Mouse (Mus musculus): ENCODE measurements around the gene Gna15.

Gene Gna15

DNA sequence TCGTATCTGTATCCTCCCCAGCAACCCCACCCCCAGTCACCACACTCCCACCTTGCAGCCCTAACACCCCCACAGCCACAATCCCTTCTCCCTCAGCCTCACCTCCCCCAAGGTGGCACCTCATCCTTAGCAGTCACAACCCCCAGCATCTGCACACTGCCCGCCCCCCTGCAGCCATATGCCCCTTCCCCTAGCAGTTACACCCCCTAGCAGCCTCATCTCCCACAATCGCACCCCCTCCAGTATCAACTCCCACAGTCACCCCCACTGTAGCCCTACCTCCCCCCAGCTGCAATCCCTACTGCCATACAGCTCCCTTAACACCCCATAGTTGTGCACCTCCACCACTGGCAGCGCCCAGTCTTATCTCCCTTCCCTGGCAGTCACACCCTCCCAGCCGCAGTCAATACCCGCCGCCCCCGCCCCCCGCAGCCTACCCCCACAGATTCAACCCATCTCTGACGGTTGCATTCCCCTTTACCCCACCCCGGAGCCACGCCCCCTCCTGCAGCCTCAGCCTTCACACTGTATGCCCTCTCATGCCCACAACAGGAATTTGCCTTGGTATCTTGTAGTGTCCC is 67.0 kb downstream of the Gna15 start:
- no peak for ATAC-seq (ENCODE audit: insufficient number of reproducible peaks, low FRiP score, low TSS enrichment)

DNA sequence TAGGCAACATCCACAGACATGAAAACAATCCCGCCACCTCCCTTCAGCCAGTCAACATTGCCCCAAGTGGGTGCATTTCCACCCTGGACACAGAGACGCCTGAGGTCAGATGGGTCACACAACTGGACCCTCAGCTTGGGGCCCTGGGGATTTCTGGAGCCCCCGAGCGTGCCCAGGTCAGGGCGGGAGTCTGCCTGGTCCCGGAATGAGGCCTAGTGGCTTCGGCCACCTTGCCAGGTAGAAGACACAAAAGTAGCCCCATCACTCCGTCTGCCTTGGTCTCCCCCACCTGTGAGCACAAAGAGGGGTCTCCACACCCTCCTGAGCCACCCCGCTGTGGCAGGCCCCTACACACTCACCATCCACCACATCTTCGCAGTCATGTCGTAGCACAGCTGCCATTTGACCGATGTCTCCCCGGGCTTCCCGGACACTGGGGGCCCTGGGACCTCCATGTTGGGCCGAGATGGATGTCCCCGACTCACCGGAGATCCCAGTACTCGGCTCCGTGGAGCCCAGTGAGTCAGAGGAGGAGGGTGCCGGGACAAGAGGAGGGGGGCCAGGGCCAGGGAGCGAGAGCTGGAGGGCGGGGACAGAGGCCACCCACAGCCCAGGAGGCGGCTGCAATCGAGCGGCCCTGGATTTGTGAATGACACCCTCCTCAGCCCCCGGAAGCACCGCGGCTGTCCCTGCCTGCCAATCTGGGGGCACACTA is 68.7 kb downstream of the Gna15 start, which contains the start of gene Nfic:
TSS of gene Nfic (minus strand) at position 455 of the 715 bp plus-strand sequence.
- ATAC-seq (ENCODE audit: insufficient number of reproducible peaks, low FRiP score, low TSS enrichment) = no peak

DNA sequence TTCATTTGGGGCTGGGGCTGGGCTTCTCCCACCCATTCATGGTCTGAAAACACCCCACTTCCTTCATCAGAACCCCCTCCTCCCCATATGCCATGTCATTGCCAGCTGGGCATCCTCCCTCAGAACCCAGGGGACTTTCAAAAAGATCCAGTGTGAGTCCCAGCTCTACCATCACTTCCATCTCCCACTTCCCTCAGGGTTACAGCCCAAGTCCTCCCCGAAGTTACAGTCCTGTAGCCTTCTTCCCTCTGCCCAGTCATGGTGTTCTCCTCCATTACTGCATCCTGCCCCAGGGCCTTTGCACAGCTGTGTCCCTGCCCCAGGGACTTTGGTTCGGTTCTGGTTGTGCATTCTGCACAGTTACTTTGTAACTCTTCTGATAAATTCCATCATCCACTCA is 69.9 kb downstream of the Gna15 start:
- ATAC-seq (ENCODE audit: insufficient number of reproducible peaks, low FRiP score, low TSS enrichment) = no peak

DNA sequence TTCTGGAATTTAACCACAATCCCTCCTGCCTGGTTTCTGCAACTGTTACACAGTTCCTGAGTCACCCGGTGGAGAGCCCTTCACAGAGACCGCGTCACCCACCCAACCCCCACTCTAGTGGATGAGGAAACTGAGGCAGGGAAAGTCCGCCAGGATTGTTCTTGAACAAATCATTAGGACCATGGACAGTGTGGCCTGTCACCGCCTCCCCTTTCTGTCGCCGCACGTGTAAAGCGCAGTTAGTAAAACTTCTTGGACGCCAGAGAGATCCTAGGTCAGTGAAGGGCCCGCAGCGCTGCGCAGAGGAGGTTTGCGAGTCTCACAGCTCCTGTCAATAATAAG is 71.1 kb downstream of the Gna15 start:
- no peak for ATAC-seq (ENCODE audit: insufficient number of reproducible peaks, low FRiP score, low TSS enrichment)

Data from cerebellum, adult (tissue).